Mouse (Mus musculus) heart, postnatal 10 days (tissue): ENCODE data around the gene Id3. TPM values are rescaled to one million over a fixed set of nuclear protein-coding genes. Genes with fewer than 3 reads are reported as not detected.

Source experiments
- total RNA-seq, 2 experiments: library from RNA; stranded (reverse); gene quantifications; 2 replicates each; pipeline ENCODE4 v1.2.3; 2021

Gene Id3
- total RNA-seq, 2 experiments from 2014 or later = 104 TPM

Other genes with a start within 250 kb of the Id3 start
- gene Cnr2, start 248.1 kb upstream of the Id3 start, total RNA-seq = under 1 TPM; 0.77 to 0.94 TPM
- 10 to 100 TPM; 43.2 to 44.5 TPM for gene Fuca1, start 222.8 kb upstream of the Id3 start, total RNA-seq
- gene Hmgcl, start 197.0 kb upstream of the Id3 start, total RNA-seq = 10 to 100 TPM; 66.3 to 67.5 TPM
- gene Gale, start 179.8 kb upstream of the Id3 start, total RNA-seq = 1 to 10 TPM; 5.2 to 5.7 TPM
- 10 to 100 TPM; 42.6 to 47.8 TPM for gene Lypla2, start 170.9 kb upstream of the Id3 start, total RNA-seq
- gene Pithd1, start 156.2 kb upstream of the Id3 start, total RNA-seq = 10 to 100 TPM; 20.7 to 21.3 TPM
- gene Eloa, start 121.7 kb upstream of the Id3 start, total RNA-seq = 10 to 100 TPM; 34.8 to 36.0 TPM
- gene Rpl11, start 90.1 kb upstream of the Id3 start, total RNA-seq = 100 to 1,000 TPM; 318 to 346 TPM
- 1 to 10 TPM; 4.3 to 6.8 TPM for gene E2f2, start 28.9 kb downstream of the Id3 start, total RNA-seq
- gene Asap3, start 62.9 kb downstream of the Id3 start, total RNA-seq = 10 to 100 TPM in 1 of 2 experiments, 1 to 10 TPM in 1; 5.7 to 10.8 TPM
- gene Tcea3, start 104.2 kb downstream of the Id3 start, total RNA-seq = 10 to 100 TPM; 77.2 to 85.4 TPM
- 10 to 100 TPM; 60.5 to 70.1 TPM for gene Zfp46, start 141.2 kb downstream of the Id3 start, total RNA-seq
- gene Hnrnpr, start 167.4 kb downstream of the Id3 start, total RNA-seq = 10 to 100 TPM; 70.8 to 74.4 TPM